Mouse (Mus musculus): ENCODE measurements around the gene Olfr547.

GRCm38 (mm10) chr7:102516261-102517050, 18.1 kb upstream of the Olfr547 start:
- TF ChIP-seq CTCF (conservative IDR thresholded peaks at IDR 0.05; ENCODE audit: low read length) (no peak), POU5F1 (IDR thresholded peaks at IDR 0.05; ENCODE audit: borderline replicate concordance, low read length) (no peak)
